Mouse (Mus musculus): ENCODE results near the gene Adarb1. TPM values are rescaled to one million over a fixed set of nuclear protein-coding genes. Genes with fewer than 3 reads are reported as not detected.
A peak's percentile ranks its signal among the peaks of the same experiment; 100 is the strongest.

Gene Adarb1
- 134 and 137 TPM in 2 replicates for polyA plus RNA-seq (2012; rRNA removed)

- DNase-seq (ENCODE audit: extremely low spot score in 1 of 2, low spot score in 1 of 2): peak; percentile 69 to 89
These were observed at the start of gene Adarb1 for GRCm38 (mm10) chr10:77418138-77418537. TSS of gene Adarb1 (minus strand) at chr10:77418270.

GRCm38 (mm10) chr10:77467407-77467806 lies 49.3 kb upstream of the Adarb1 start:
- DNase-seq (ENCODE audit: extremely low spot score in 1 of 2, low spot score in 1 of 2): peak in 1 of 2 experiments; percentile 51

- no peak for DNase-seq (ENCODE audit: extremely low spot score in 1 of 2, low spot score in 1 of 2)
These were observed 47.8 kb upstream of the Adarb1 start for GRCm38 (mm10) chr10:77465902-77466301.

GRCm38 (mm10) chr10:77464181-77464936 lies 46.3 kb upstream of the Adarb1 start:
- DNase-seq (ENCODE audit: extremely low spot score in 1 of 2, low spot score in 1 of 2): no peak

- DNase-seq (ENCODE audit: extremely low spot score in 1 of 2, low spot score in 1 of 2): no peak
These were observed 43.1 kb upstream of the Adarb1 start for GRCm38 (mm10) chr10:77461161-77461560.

GRCm38 (mm10) chr10:77457701-77458100 lies 39.6 kb upstream of the Adarb1 start:
- no peak for DNase-seq (ENCODE audit: extremely low spot score in 1 of 2, low spot score in 1 of 2)

- DNase-seq (ENCODE audit: extremely low spot score in 1 of 2, low spot score in 1 of 2): no peak
These were observed 38.4 kb upstream of the Adarb1 start for GRCm38 (mm10) chr10:77456507-77456906.

GRCm38 (mm10) chr10:77455251-77456010 lies 37.4 kb upstream of the Adarb1 start:
- DNase-seq (ENCODE audit: extremely low spot score in 1 of 2, low spot score in 1 of 2): no peak

GRCm38 (mm10) chr10:77454795-77455194 lies 36.7 kb upstream of the Adarb1 start:
- DNase-seq (ENCODE audit: extremely low spot score in 1 of 2, low spot score in 1 of 2): no peak

GRCm38 (mm10) chr10:77451822-77452221 lies 33.8 kb upstream of the Adarb1 start:
- no peak for DNase-seq (ENCODE audit: extremely low spot score in 1 of 2, low spot score in 1 of 2)

- DNase-seq (ENCODE audit: extremely low spot score in 1 of 2, low spot score in 1 of 2): no peak
These were observed 32.0 kb upstream of the Adarb1 start for GRCm38 (mm10) chr10:77450159-77450464.

GRCm38 (mm10) chr10:77449315-77450158 lies 31.5 kb upstream of the Adarb1 start:
- DNase-seq (ENCODE audit: extremely low spot score in 1 of 2, low spot score in 1 of 2): peak in 1 of 2 experiments; percentile 50

- no peak for DNase-seq (ENCODE audit: extremely low spot score in 1 of 2, low spot score in 1 of 2)
These were observed 30.7 kb upstream of the Adarb1 start for GRCm38 (mm10) chr10:77448698-77449247.

GRCm38 (mm10) chr10:77448209-77448608 lies 30.1 kb upstream of the Adarb1 start:
- no peak for DNase-seq (ENCODE audit: extremely low spot score in 1 of 2, low spot score in 1 of 2)

GRCm38 (mm10) chr10:77447755-77448154 lies 29.7 kb upstream of the Adarb1 start:
- DNase-seq (ENCODE audit: extremely low spot score in 1 of 2, low spot score in 1 of 2): no peak

GRCm38 (mm10) chr10:77442250-77442649 lies 24.2 kb upstream of the Adarb1 start:
- DNase-seq (ENCODE audit: extremely low spot score in 1 of 2, low spot score in 1 of 2): no peak

- no peak for DNase-seq (ENCODE audit: extremely low spot score in 1 of 2, low spot score in 1 of 2)
These were observed 23.7 kb upstream of the Adarb1 start for GRCm38 (mm10) chr10:77441812-77442211.

- DNase-seq (ENCODE audit: extremely low spot score in 1 of 2, low spot score in 1 of 2): no peak
These were observed 23.0 kb upstream of the Adarb1 start for GRCm38 (mm10) chr10:77440841-77441755.

- no peak for DNase-seq (ENCODE audit: extremely low spot score in 1 of 2, low spot score in 1 of 2)
These were observed 22.2 kb upstream of the Adarb1 start for GRCm38 (mm10) chr10:77440286-77440685.

GRCm38 (mm10) chr10:77439026-77439425 lies 21.0 kb upstream of the Adarb1 start:
- DNase-seq (ENCODE audit: extremely low spot score in 1 of 2, low spot score in 1 of 2): no peak

Measured in frontal cortex, adult 2 months (tissue).